ENCODE assay signal across 8 mouse cellular contexts in genomic region chr7:126260280-126261210, GRCm38 (mm10). TPM values are rescaled to one million over a fixed set of nuclear protein-coding genes. Genes with fewer than 3 reads are reported as not detected.
A peak's percentile ranks its signal among the peaks of the same experiment; 100 is the strongest.
DNase-seq lines count a peak whose midpoint lies in the region; ATAC-seq lines count a peak whose summit lies in the region.

No protein-coding gene starts in this region.

- 12% methylated on average over 18 of the region's 18 CpGs for WGBS in forebrain, embryonic 14.5 days
- WGBS in midbrain, embryonic 11.5 days, result 16% methylated on average over 18 of the region's 18 CpGs

- 0 out of 2 replicates have a peak, but pooled peaks cover 3% of the 10 kb centered on the region for H3K4me1 ChIP-seq in forebrain, embryonic 14.5 days (ENCODE audit: control insufficient read depth, insufficient read depth, low read length)
- no peaks in the 10 kb centered on the region for H3K4me1 ChIP-seq in midbrain, embryonic 11.5 days (ENCODE audit: control insufficient read depth, insufficient read depth, low read length)

- no peak overlapping the region for H3K4me2 ChIP-seq in forebrain, embryonic 14.5 days (ENCODE audit: low read length)
- no peak overlapping the region for H3K4me2 ChIP-seq in midbrain, embryonic 11.5 days

- H3K36me3 ChIP-seq in forebrain, embryonic 14.5 days (ENCODE audit: control insufficient read depth, insufficient read depth, low read length), result no peaks in the 10 kb centered on the region
- no peaks in the 10 kb centered on the region for H3K36me3 ChIP-seq in midbrain, embryonic 11.5 days (ENCODE audit: control insufficient read depth, insufficient read depth, low read length)

- 0 out of 2 replicates have a peak, but pooled peaks cover 4% of the 10 kb centered on the region for H3K27me3 ChIP-seq in forebrain, embryonic 14.5 days (replicated peaks; ENCODE audit: control insufficient read depth, insufficient read depth, low read length)
- no peaks in the 10 kb centered on the region for H3K27me3 ChIP-seq in midbrain, embryonic 11.5 days (ENCODE audit: control insufficient read depth, insufficient read depth, low read length)

- no peak overlapping the region for H3K27ac ChIP-seq in forebrain, embryonic 14.5 days (ENCODE audit: low read depth, low read length)
- no peak overlapping the region for H3K27ac ChIP-seq in midbrain, embryonic 11.5 days (ENCODE audit: low read depth, low read length)

- ATAC-seq in forebrain, embryonic 14.5 days, result peak; percentile 32
- ATAC-seq in midbrain, embryonic 11.5 days (ENCODE audit: low FRiP score), result peak; percentile 22

- H3K4me3 ChIP-seq in forebrain, embryonic 14.5 days (ENCODE audit: low read depth, low read length), result no peak overlapping the region
- no peak overlapping the region for H3K4me3 ChIP-seq in midbrain, embryonic 11.5 days (ENCODE audit: low read depth, low read length)

- H3K9me3 ChIP-seq in forebrain, embryonic 14.5 days (replicated peaks; ENCODE audit: control insufficient read depth, low read length), result no peaks in the 10 kb centered on the region
- H3K9me3 ChIP-seq in midbrain, embryonic 11.5 days (ENCODE audit: control insufficient read depth, low read length), result no peaks in the 10 kb centered on the region

- peak; percentile 54 for DNase-seq in Muller cell, postnatal 12 days (ENCODE audit: inconsistent ontology term)
- peak; percentile 60 for DNase-seq in c-Kit-positive CD71-positive TER-119-negative erythroid progenitor cells, embryonic 14.5 days (ENCODE audit: low read depth)
- peak; percentile 86 for DNase-seq in forebrain, embryonic 14.5 days (ENCODE audit: low spot score)
- peak; percentile 88 for DNase-seq in induced T-regulatory cell, adult 2 months (ENCODE audit: low read depth)
- peak; percentile 77 to 80 for DNase-seq in left cerebral cortex, postnatal 14 days (ENCODE audit: low spot score in 2 of 2)
- DNase-seq in midbrain, embryonic 11.5 days (ENCODE audit: low spot score, missing footprints), result peak; percentile 97
- DNase-seq in right cerebral cortex, postnatal 4 days, result peak; percentile 72
- DNase-seq in yolk sac, embryonic 10.5 days (ENCODE audit: low spot score), result peak; percentile 50

- intact Hi-C loops in left cerebral cortex, postnatal 14 days (cut with DNase I), result loop anchor here (1.0 to 2.0 kb wide), 2 partner anchors 38 to 116 kb away; partner anchors contain the start of gene Spns1

- H3K9ac ChIP-seq in forebrain, embryonic 14.5 days (ENCODE audit: low read length), result no peak overlapping the region
- no peak overlapping the region for H3K9ac ChIP-seq in midbrain, embryonic 11.5 days (ENCODE audit: low read length)

RNA-seq across cellular contexts. Expression of gene Sbk1, which starts 11.9 kb away (rescaled TPM):
- 289 and 315 TPM in 2 replicates for polyA plus RNA-seq in forebrain, embryonic 14.5 days (2014; fragmentation: Nextera tagmentation; extraction: Ambion mirVana)
- total RNA-seq in left cerebral cortex, postnatal 14 days (2021), result 10 to 100 TPM; 94.8 to 95.4 TPM
- 133 and 162 TPM in 2 replicates for polyA plus RNA-seq in midbrain, embryonic 11.5 days (2014; fragmentation: Nextera tagmentation; extraction: Ambion mirVana)
